8 mouse cellular contexts compared by ENCODE assay signal in the genomic region with DNA sequence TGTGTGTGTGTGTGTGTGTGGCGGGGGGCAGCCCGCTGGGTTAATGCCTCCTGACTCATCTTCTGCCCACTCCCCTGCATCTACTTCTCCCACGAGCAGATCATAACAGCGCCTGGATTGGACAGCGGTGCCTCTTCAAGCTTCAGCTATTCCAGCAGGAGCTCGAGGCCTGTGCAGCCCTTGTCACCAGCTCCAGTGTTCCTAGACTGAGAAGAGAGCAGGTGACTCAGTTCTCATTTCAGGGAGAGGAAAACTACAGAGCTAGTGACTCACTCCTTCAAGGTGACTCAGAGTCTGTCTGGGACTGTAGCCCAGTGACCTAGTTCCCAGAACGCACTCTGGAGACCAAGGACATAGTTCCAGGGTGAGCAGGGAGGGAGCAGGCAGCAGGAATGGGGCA.
DNase-seq lines count a peak whose midpoint lies in the region.

No protein-coding gene starts in this region.

- DNase-seq in heart, adult 18-20 months = peak; percentile 30 to 61
- DNase-seq in heart, adult 11 months = no peak
- DNase-seq in right cerebral cortex, adult 2 months (ENCODE audit: low spot score in 2 of 2) = peak; percentile 64 to 69
- DNase-seq in right cerebral cortex, postnatal 10 days (ENCODE audit: low spot score in 2 of 2) = no peak
- peak; percentile 53 to 58 for DNase-seq in frontal cortex, postnatal 36 days (ENCODE audit: low spot score in 2 of 2)
- peak; percentile 74 for DNase-seq in telencephalon, adult 2 months (ENCODE audit: low read depth, low spot score)
- DNase-seq in T-cell, adult 2 months (ENCODE audit: low spot score) = no peak
- no peak for DNase-seq in heart, postnatal 25 days (ENCODE audit: low spot score)

- intact Hi-C loops in heart, postnatal 25 days (cut with DNase I) = loop anchor here (10.0 kb wide), 1 partner anchor 515 kb away; no protein-coding TSS in a partner anchor

Comparison
In these comparisons a context has a peak if more than half of its experiments do, and no peak if none do; other contexts are left out.
1. DNase-seq: peak in heart, adult 18-20 months (2 of 2), right cerebral cortex, adult 2 months (2 of 2), frontal cortex, postnatal 36 days (2 of 2) and telencephalon, adult 2 months (single experiment); none in heart, adult 11 months (single experiment), right cerebral cortex, postnatal 10 days (0 of 2), T-cell, adult 2 months (single experiment) and heart, postnatal 25 days (single experiment).